Mouse (Mus musculus): ENCODE measurements at regions not wholly inside any gene's neighbourhood (a gene's known extent, or its start where the extent isn't known, plus 50 kb on each side); places are given as distances from the start of the nearest gene placed in this dataset.

DNA sequence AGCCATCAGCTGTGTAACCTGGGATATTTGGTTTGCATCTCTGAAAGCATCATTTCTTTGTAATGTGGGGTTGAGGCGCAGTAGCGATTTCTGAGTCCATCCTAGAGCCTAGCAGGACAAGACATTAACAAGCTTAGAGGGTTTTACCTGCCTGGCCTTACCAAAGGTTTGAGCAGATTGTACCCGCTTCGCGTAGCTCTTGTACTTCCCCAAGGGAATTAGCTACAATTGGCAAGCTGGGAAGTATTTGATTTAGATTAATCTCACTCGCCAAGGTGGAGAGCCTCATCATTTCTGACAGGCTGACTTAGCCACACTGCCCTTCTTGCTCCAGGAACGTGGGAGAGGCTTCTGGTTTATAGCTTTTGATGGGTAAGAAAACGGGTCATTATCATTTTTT is 436.1 kb upstream of the Tle4 start:
- no peak for TF ChIP-seq USF1 (IDR thresholded peaks at IDR 0.05; ENCODE audit: low read depth)
- no peak for TF ChIP-seq MYOD1 (IDR thresholded peaks at IDR 0.05; ENCODE audit: control insufficient read depth in 1 of 3, insufficient read length in 2 of 3, low read depth in 2 of 3)
- no peak for TF ChIP-seq CEBPB (IDR thresholded peaks at IDR 0.05; ENCODE audit: insufficient read depth, poor library complexity, severe bottlenecking)
- TF ChIP-seq POLR2A (IDR thresholded peaks at IDR 0.05; ENCODE audit: insufficient read length, low read depth): no peak
- TF ChIP-seq TCF12 (IDR thresholded peaks at IDR 0.05; ENCODE audit: insufficient read depth, poor library complexity, severe bottlenecking): no peak
